Mouse (Mus musculus): Measurements from ENCODE around the gene Rin1.
"Not testable (repeated sequence)": the region's sequence is repeated elsewhere in the genome, so short reads cannot be mapped to it uniquely, and the experiment has no call there.

Gene Rin1

GRCm38 (mm10) chr19:5050047-5050905 is at the start of gene Rin1:
Gene Rin1 (plus strand): TSS chr19:5050481.
- ATAC-seq (ENCODE audit: insufficient number of reproducible peaks, low FRiP score, low TSS enrichment) = no peak

GRCm38 (mm10) chr19:5001666-5002406 is 48.4 kb upstream of the Rin1 start:
- ATAC-seq (ENCODE audit: insufficient number of reproducible peaks, low FRiP score, low TSS enrichment) = peak; percentile 83

- ATAC-seq (ENCODE audit: insufficient number of reproducible peaks, low FRiP score, low TSS enrichment) = not testable (repeated sequence)
Measured at GRCm38 (mm10) chr19:5003644-5004043, 46.6 kb upstream of the Rin1 start.

- ATAC-seq (ENCODE audit: insufficient number of reproducible peaks, low FRiP score, low TSS enrichment) = no peak
Measured at GRCm38 (mm10) chr19:5004925-5005324, 45.4 kb upstream of the Rin1 start.

GRCm38 (mm10) chr19:5013138-5013537 is 37.1 kb upstream of the Rin1 start:
- ATAC-seq (ENCODE audit: insufficient number of reproducible peaks, low FRiP score, low TSS enrichment) = no peak

- no peak for ATAC-seq (ENCODE audit: insufficient number of reproducible peaks, low FRiP score, low TSS enrichment)
Measured at GRCm38 (mm10) chr19:5014961-5015398, 35.3 kb upstream of the Rin1 start.

- ATAC-seq (ENCODE audit: insufficient number of reproducible peaks, low FRiP score, low TSS enrichment) = no peak
Measured at GRCm38 (mm10) chr19:5016221-5016742, 34.0 kb upstream of the Rin1 start.

- ATAC-seq (ENCODE audit: insufficient number of reproducible peaks, low FRiP score, low TSS enrichment) = no peak; the same call in 1 of the 2 replicates
Measured at GRCm38 (mm10) chr19:5016782-5017181, 33.5 kb upstream of the Rin1 start.

GRCm38 (mm10) chr19:5017611-5018010 is 32.7 kb upstream of the Rin1 start:
- ATAC-seq (ENCODE audit: insufficient number of reproducible peaks, low FRiP score, low TSS enrichment) = no peak

- ATAC-seq (ENCODE audit: insufficient number of reproducible peaks, low FRiP score, low TSS enrichment) = no peak
Measured at GRCm38 (mm10) chr19:5018191-5018590, 32.1 kb upstream of the Rin1 start.

- no peak for ATAC-seq (ENCODE audit: insufficient number of reproducible peaks, low FRiP score, low TSS enrichment)
Measured at GRCm38 (mm10) chr19:5021416-5021815, 28.9 kb upstream of the Rin1 start.

GRCm38 (mm10) chr19:5023621-5024479 is 26.4 kb upstream of the Rin1 start, which contains the start of gene Slc29a2:
Gene Slc29a2 (plus strand): TSS chr19:5023860.
- ATAC-seq (ENCODE audit: insufficient number of reproducible peaks, low FRiP score, low TSS enrichment) = peak; percentile 92

- no peak for ATAC-seq (ENCODE audit: insufficient number of reproducible peaks, low FRiP score, low TSS enrichment)
Measured at GRCm38 (mm10) chr19:5026111-5026510, 24.2 kb upstream of the Rin1 start.

- ATAC-seq (ENCODE audit: insufficient number of reproducible peaks, low FRiP score, low TSS enrichment) = no peak
Measured at GRCm38 (mm10) chr19:5032686-5033085, 17.6 kb upstream of the Rin1 start.

GRCm38 (mm10) chr19:5036577-5036976 is 13.7 kb upstream of the Rin1 start:
- no peak for ATAC-seq (ENCODE audit: insufficient number of reproducible peaks, low FRiP score, low TSS enrichment)

- peak; percentile 16; the same call in 1 of the 2 replicates for ATAC-seq (ENCODE audit: insufficient number of reproducible peaks, low FRiP score, low TSS enrichment)
Measured at GRCm38 (mm10) chr19:5037678-5038571, 12.4 kb upstream of the Rin1 start.

GRCm38 (mm10) chr19:5038709-5039156 is 11.5 kb upstream of the Rin1 start, which contains the start of the genes B4gat1 and AC124502.3:
Gene B4gat1 (plus strand): TSS chr19:5038826.
Gene AC124502.3 (plus strand): TSS chr19:5038891.
- ATAC-seq (ENCODE audit: insufficient number of reproducible peaks, low FRiP score, low TSS enrichment) = peak; percentile 79; the same call in 1 of the 2 replicates

- no peak for ATAC-seq (ENCODE audit: insufficient number of reproducible peaks, low FRiP score, low TSS enrichment)
Measured at GRCm38 (mm10) chr19:5039301-5040114, 10.8 kb upstream of the Rin1 start.

Data from cerebellum, adult (tissue).